Mouse (Mus musculus): ENCODE measurements around the gene Tas2r131. TPM values are rescaled to one million over a fixed set of nuclear protein-coding genes. Genes with fewer than 3 reads are reported as not detected.
"Not testable (repeated sequence)": the region's sequence is repeated elsewhere in the genome, so short reads cannot be mapped to it uniquely, and the experiment has no call there.

Gene Tas2r131
- not detected in 2 replicates for polyA plus RNA-seq (2012; rRNA removed)

GRCm38 (mm10) chr6:132957819-132958218, at the start of gene Tas2r131:
Tas2r131 (minus strand) TSS chr6:132957919.
- 57% methylated on average over 1 of the region's 1 CpGs for WGBS
- DNase-seq (ENCODE audit: low read depth, low spot score), result no peak

- no peak for DNase-seq (ENCODE audit: low read depth, low spot score)
- 68% methylated on average over 2 of the region's 2 CpGs for WGBS
Observed at GRCm38 (mm10) chr6:132980865-132981264, 23.1 kb upstream of the Tas2r131 start, which contains the start of gene Tas2r109. Tas2r109 (minus strand) TSS chr6:132980965.

- no peak for DNase-seq (ENCODE audit: low read depth, low spot score)
- WGBS, result 72% methylated on average over 2 of the region's 2 CpGs
Observed at GRCm38 (mm10) chr6:132950802-132951201, 6.9 kb downstream of the Tas2r131 start, which contains the start of gene Tas2r129. Tas2r129 (plus strand) TSS chr6:132951102.

GRCm38 (mm10) chr6:132941376-132941775, 16.3 kb downstream of the Tas2r131 start:
- not testable (repeated sequence) for DNase-seq (ENCODE audit: low read depth, low spot score)

- 79% methylated on average over 3 of the region's 3 CpGs for WGBS
Observed at GRCm38 (mm10) chr6:132909351-132909750, 48.4 kb downstream of the Tas2r131 start, which contains the start of gene Tas2r125. Tas2r125 (plus strand) TSS chr6:132909651.

More at GRCm38 (mm10) chr6:132909351-132909750, 48.4 kb downstream of the Tas2r131 start, which contains the start of gene Tas2r125:
- DNase-seq (ENCODE audit: low read depth, low spot score), result no peak

Other genes starting within 250 kb of the Tas2r131 start
- not detected in 2 replicates for gene Tas2r122, start 246.0 kb downstream of the Tas2r131 start, polyA plus RNA-seq (2012; rRNA removed)
- gene Tas2r115, start 219.9 kb downstream of the Tas2r131 start, polyA plus RNA-seq (2012; rRNA removed), result not detected in 2 replicates
- not detected in 2 replicates for gene Tas2r124, start 203.2 kb downstream of the Tas2r131 start, polyA plus RNA-seq (2012; rRNA removed)
- gene Tas2r102, start 195.8 kb downstream of the Tas2r131 start, polyA plus RNA-seq (2012; rRNA removed), result not detected in 2 replicates
- gene Tas2r136, start 179.8 kb downstream of the Tas2r131 start, polyA plus RNA-seq (2012; rRNA removed), result not detected in 2 replicates
- gene Tas2r117, start 155.1 kb downstream of the Tas2r131 start, polyA plus RNA-seq (2012; rRNA removed), result not detected in 2 replicates
- gene Tas2r123, start 110.8 kb downstream of the Tas2r131 start, polyA plus RNA-seq (2012; rRNA removed), result not detected in 2 replicates
- gene Tas2r116, start 102.5 kb downstream of the Tas2r131 start, polyA plus RNA-seq (2012; rRNA removed), result not detected in 2 replicates
- not detected in 2 replicates for gene Tas2r110, start 89.9 kb downstream of the Tas2r131 start, polyA plus RNA-seq (2012; rRNA removed)
- not detected in 2 replicates for gene Tas2r113, start 64.9 kb downstream of the Tas2r131 start, polyA plus RNA-seq (2012; rRNA removed)
- not detected in 2 replicates for gene Tas2r125, start 48.3 kb downstream of the Tas2r131 start, polyA plus RNA-seq (2012; rRNA removed)
- not detected in 2 replicates for gene Tas2r129, start 6.8 kb downstream of the Tas2r131 start, polyA plus RNA-seq (2012; rRNA removed)
- not detected in 2 replicates for gene Tas2r109, start 23.0 kb upstream of the Tas2r131 start, polyA plus RNA-seq (2012; rRNA removed)
- not detected in 2 replicates for gene Tas2r103, start 79.2 kb upstream of the Tas2r131 start, polyA plus RNA-seq (2012; rRNA removed)
- gene Tas2r140, start 97.9 kb upstream of the Tas2r131 start, polyA plus RNA-seq (2012; rRNA removed), result not detected in 2 replicates
- gene Smim10l1, start 147.0 kb upstream of the Tas2r131 start, polyA plus RNA-seq (2012; rRNA removed), result 20.6 and 29.5 TPM in 2 replicates

Measured in large intestine, adult 2 months (tissue).